Mouse (Mus musculus) MEL-GATA-1-ER (cell line): ENCODE measurements at regions not wholly inside any gene's neighbourhood (a gene's known extent, or its start where the extent isn't known, plus 50 kb on each side); places are given as distances from the start of the nearest gene placed in this dataset.

Source experiments
- DNase-seq: peaks from one replicate; pipeline ENCODE4 v3.0.0-alpha.2; 2012; ENCODE audit warnings: low read depth; ENCODE audit errors: extremely low read depth

- no peak for DNase-seq
Observed at GRCm38 (mm10) chr5:118494649-118495477, 65.6 kb upstream of the Med13l start.

DNA sequence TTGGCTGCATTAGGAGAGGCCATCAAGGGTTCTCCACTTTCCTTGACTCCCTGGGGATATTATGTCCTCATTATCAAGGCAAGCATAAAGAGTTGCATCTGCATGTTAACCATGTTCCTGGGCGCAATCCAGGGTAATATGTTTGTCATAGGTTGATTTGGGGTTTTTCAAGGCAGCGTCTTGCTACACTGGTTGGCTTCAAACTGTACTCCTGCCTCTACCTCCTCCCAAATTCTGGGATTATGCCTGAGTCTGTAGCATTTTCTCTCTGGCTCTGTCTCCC lies 65.1 kb upstream of the Med13l start:
- DNase-seq: no peak

DNA sequence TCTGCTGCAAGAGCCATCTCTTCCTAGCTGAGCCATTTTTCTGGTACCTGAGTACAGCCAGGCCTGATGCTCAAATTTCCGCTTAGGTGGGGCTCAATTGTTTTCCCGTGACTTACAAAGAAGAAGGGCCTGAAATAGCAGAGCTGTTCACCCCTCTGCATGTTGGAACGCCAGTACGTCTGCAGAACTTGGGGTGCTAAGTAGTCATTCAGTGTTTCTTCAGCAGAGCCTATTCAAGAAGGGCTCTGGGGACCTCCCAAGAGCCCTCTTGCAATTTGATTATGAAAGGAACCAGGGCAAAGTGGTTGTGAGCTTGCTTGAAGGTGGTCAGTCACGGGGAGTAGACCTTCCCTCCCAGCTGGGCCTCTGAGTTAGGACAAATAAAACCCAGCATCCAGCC lies 58.9 kb upstream of the Med13l start:
- DNase-seq: no peak

- DNase-seq: no peak
Observed at GRCm38 (mm10) chr5:118502991-118503390, 57.5 kb upstream of the Med13l start.

- no peak for DNase-seq
Observed at GRCm38 (mm10) chr5:118504170-118504569, 56.3 kb upstream of the Med13l start.

DNA sequence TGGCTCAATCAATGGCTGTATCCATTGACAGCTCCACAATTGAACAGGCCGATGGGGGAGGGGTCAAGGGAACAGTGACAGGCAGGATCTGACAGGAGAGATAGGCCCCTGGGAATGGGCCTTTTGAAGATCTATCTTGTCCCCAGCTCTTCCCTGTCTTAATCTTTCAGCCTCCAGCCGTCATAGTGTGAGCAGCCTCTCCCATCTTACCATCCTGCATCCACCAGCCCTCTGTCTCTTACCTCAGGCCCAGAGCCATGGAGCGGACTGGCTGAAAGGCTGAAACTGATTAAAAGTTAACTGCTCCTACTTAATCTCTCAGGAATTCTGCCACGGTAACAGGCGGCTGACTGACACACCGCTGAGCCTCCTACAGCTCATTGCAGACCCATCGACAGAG lies 55.6 kb upstream of the Med13l start:
- no peak for DNase-seq

GRCm38 (mm10) chr5:118509871-118510270 lies 50.6 kb upstream of the Med13l start:
- no peak for DNase-seq
